Mouse (Mus musculus) embryonic facial prominence, embryonic 13.5 days (tissue): ENCODE measurements around the gene 4930550C14Rik. TPM values are rescaled to one million over a fixed set of nuclear protein-coding genes. Genes with fewer than 3 reads are reported as not detected.

Experiments used
- ATAC-seq: fragments of 200-750 bp; cut with Nextera tagmentation; 2 replicates; pipeline ENCODE4 v1.8.0; 2017; ENCODE audit warnings: low read depth; ENCODE audit not compliant: insufficient number of reproducible peaks, insufficient read depth, low FRiP score, low TSS enrichment
- H3K27ac ChIP-seq: fragments of 300-500 bp; sonication (generic); 2 replicates; pipeline ENCODE4 v1.5.1; 2015; ENCODE audit warnings: moderate library complexity, mild to moderate bottlenecking, inconsistent platforms
- H3K27me3 ChIP-seq: fragments of 300-500 bp; sonication (generic); 2 replicates; pipeline ENCODE4 v1.6.1; 2015; ENCODE audit warnings: mild to moderate bottlenecking, inconsistent platforms
- H3K36me3 ChIP-seq: fragments of 300-500 bp; sonication (generic); 2 replicates; pipeline ENCODE4 v1.6.1; 2015; ENCODE audit warnings: mild to moderate bottlenecking, inconsistent platforms
- H3K4me1 ChIP-seq: fragments of 300-500 bp; sonication (generic); 2 replicates; pipeline ENCODE4 v1.6.1; 2015; ENCODE audit warnings: inconsistent platforms
- H3K4me2 ChIP-seq: fragments of 300-500 bp; sonication (generic); 2 replicates; pipeline ENCODE4 v1.6.1; 2015; ENCODE audit warnings: moderate library complexity, mild to moderate bottlenecking, inconsistent platforms
- H3K4me3 ChIP-seq: fragments of 300-500 bp; sonication (generic); 2 replicates; pipeline ENCODE4 v1.5.1; 2015; ENCODE audit warnings: mild to moderate bottlenecking, inconsistent platforms
- H3K9ac ChIP-seq: fragments of 300-500 bp; sonication (generic); 2 replicates; pipeline ENCODE4 v1.6.1; 2015; ENCODE audit warnings: mild to moderate bottlenecking, inconsistent platforms
- H3K9me3 ChIP-seq: fragments of 300-500 bp; sonication (generic); 2 replicates; pipeline ENCODE4 v1.6.1; 2016; ENCODE audit warnings: inconsistent platforms
- WGBS: fragments of 180-500 bp; shearing (Covaris S2); methylation state at CpG from one replicate; pipeline ENCODE4 v1.1.7; 2015; ENCODE audit warnings: mixed read lengths; 5-methylcytosine and 5-hydroxymethylcytosine counted together
- polyA plus RNA-seq: library from polyadenylated mRNA; unstranded; fragments of >200 nt; fragmentation: Nextera tagmentation; extraction: Ambion mirVana; gene quantifications from 2 replicates; pipeline ENCODE4 v1.2.1, GENCODE M21; 2015

Gene 4930550C14Rik
- 1.1 and 2.0 TPM in 2 replicates for polyA plus RNA-seq

DNA sequence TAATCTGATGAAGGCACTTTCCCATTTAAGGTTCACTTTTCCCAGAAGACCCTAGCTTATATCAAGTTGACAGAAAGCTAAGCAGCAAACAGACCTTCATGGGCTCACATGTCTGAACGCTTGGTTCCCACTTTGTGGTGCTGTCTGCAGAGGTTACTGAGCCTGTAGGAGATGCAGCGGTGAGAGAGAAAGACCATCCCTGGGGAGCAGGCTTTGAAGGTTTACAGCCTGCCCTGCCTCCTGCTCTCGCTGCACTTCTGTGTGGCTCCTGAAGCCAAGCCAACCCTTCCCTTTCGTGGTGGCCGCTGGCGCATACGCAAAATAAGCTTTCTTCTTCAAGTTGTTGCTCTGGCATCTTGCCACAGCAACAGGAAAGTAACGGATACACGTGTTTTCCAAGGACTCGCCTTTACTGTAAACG lies at the start of gene 4930550C14Rik:
4930550C14Rik (plus strand) TSS at position 35 of the 421 bp plus-strand sequence.
- H3K4me3 ChIP-seq = peak within 1 kb of the TSS; percentile 14
- peaks cover 5% of the 10 kb centered on the region; the same call in 1 of the 2 replicates for H3K36me3 ChIP-seq
- 25% methylated on average over 11 of the region's 11 CpGs for WGBS
- no peaks in the 10 kb centered on the region for H3K9me3 ChIP-seq
- H3K9ac ChIP-seq = peak within 1 kb of the TSS; percentile 44
- H3K4me2 ChIP-seq = peak within 1 kb of the TSS; percentile 50
- peaks cover 22% of the 10 kb centered on the region for H3K4me1 ChIP-seq
- no peaks in the 10 kb centered on the region for H3K27me3 ChIP-seq
- ATAC-seq = no peak
- H3K27ac ChIP-seq = peak within 1 kb of the TSS; percentile 64

DNA sequence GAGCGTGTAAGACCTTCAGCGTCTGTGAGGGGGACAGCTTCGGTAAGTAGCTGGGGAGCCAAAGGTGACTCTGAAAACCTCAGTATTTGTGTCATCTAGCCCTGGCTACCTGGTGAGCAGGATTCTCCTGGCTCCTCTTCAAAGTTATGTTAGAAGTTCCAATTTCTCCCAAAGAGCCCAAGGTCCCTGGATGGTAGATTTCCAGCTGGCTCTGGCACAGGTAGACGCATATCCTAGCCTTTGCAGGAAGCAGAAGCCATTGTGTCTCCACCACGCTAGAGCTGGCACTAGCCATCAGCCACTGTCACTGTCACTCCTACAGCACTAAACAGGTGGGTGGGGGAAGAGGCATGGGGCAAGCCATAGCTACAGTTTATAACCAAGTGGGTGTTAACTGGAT lies 49.0 kb upstream of the 4930550C14Rik start:
- no peaks in the 10 kb centered on the region for H3K4me1 ChIP-seq
- H3K9ac ChIP-seq = no peak overlapping the region
- H3K36me3 ChIP-seq = no peaks in the 10 kb centered on the region
- no peak for ATAC-seq
- H3K9me3 ChIP-seq = no peaks in the 10 kb centered on the region
- no peak overlapping the region for H3K4me2 ChIP-seq
- H3K4me3 ChIP-seq = no peak overlapping the region
- WGBS = 85% methylated on average over 5 of the region's 5 CpGs
- no peak overlapping the region for H3K27ac ChIP-seq
- H3K27me3 ChIP-seq = no peaks in the 10 kb centered on the region

DNA sequence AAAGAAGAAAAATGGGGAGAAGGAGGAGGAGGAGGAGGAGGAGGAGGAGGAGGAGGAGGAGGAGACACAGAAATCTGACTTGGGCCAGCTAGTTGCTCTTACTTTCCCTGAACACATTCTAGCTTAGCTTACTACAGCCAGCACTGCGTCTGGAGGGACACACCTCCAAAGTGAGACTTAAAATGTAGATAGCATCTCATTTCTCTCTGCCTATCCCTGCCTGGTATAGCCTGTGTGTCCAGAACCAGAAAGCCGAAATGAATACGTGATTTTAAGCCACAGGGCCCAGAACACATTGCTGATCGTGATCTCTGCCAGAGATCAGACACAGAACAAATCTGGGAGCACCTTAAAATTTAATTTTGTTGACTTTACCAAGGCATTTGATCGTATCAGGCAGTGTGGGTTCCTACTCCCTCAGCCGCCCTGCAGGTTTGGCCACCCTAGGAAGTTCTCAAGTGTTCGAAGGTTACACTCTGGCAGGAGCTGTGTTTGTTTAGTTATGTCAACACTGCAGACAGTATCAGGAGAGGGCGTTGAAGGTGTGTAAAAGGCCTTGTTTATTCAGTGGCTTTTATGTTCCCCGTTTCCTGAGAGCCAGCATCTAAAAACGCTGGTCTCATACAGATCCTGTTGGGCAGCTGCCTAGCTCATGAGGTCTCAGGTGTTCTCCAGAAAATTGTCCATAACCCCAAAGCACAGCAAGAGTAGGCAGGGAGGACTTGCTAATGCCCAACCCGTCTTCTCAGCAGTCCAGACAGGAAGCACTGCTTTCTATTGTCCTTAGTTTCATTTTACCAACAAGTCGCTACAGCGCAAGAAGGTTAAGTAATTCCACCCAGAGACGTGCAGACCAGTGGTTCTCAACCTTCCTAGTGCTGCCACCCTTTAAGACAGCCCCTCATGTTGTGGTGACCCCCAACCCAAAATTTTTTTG lies 45.6 kb upstream of the 4930550C14Rik start:
- ATAC-seq = no peak; the same call in 1 of the 2 replicates
- H3K27me3 ChIP-seq = no peaks in the 10 kb centered on the region
- H3K9ac ChIP-seq = no peak overlapping the region
- H3K4me1 ChIP-seq = no peaks in the 10 kb centered on the region
- H3K9me3 ChIP-seq = no peaks in the 10 kb centered on the region
- no peak overlapping the region for H3K4me3 ChIP-seq
- peak overlapping the region; percentile 56; the same call in 1 of the 2 replicates for H3K27ac ChIP-seq
- no peaks in the 10 kb centered on the region for H3K36me3 ChIP-seq
- no peak overlapping the region for H3K4me2 ChIP-seq
- 56% methylated on average over 14 of the region's 14 CpGs for WGBS

DNA sequence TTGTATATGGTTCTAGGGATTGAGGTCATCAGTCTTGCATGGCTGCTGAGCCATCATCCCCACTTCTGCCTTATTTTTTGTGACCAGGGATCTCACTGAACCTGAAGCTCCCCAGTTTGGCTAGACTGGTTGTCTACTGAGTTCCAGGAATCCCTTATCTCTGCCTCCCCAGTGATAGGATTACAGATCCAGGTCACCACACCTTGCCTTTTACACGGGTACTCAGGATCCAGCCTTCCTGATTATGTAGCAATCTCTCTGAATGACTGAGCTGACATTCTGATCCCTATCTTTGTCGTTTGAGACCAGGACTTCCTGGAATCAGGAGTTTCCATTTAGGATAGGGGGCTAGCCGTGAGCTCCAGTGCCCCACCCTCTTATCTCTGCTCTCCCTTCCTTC lies 30.8 kb upstream of the 4930550C14Rik start:
- H3K4me1 ChIP-seq = no peaks in the 10 kb centered on the region
- H3K9me3 ChIP-seq = no peaks in the 10 kb centered on the region
- H3K36me3 ChIP-seq = no peaks in the 10 kb centered on the region
- no peak for ATAC-seq
- no peaks in the 10 kb centered on the region for H3K27me3 ChIP-seq
- H3K9ac ChIP-seq = no peak overlapping the region
- no peak overlapping the region for H3K4me2 ChIP-seq
- WGBS = 56% methylated on average over 3 of the region's 3 CpGs
- H3K4me3 ChIP-seq = no peak overlapping the region
- H3K27ac ChIP-seq = no peak overlapping the region

DNA sequence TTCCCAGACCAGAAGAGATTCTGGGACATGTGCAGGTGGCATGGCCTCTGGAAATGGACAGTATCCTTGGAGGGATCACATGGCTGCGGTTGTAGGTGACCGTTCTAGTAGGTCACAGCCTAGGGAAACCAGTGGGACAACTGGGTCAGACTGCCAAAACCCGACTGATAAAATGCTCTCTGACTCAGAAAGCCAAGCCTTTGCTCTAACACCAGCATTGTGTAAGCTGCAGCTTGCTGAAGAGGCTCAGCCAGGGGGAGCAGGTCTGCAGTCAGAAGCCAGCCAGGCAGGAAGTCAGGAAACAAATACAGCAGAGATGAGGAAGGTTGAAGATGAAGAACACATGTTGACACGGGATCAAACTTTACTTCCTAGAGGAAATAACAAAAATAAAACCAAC lies 26.2 kb upstream of the 4930550C14Rik start:
- H3K9ac ChIP-seq = no peak overlapping the region

DNA sequence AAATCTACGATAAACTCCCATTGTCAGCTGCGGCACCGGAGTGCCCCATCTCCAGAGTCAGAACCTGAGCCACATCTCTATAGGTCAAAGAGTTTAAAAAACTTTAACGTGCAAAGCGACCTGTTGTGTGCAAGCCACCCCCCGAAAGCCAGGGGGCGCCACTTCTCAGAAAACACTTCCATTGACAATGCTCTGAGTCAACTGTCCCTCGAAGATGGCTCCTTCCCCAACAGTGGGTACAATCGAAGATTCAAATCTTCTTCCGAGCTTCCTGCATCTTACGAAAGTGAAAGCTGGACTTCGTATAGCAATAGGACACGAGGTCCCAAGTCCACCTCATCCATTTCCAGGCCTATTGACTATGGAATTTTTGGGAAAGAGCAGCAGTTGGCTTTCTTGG lies 25.3 kb upstream of the 4930550C14Rik start:
- Histone ChIP-seq H3K4me1 (no peaks in the 10 kb centered on the region), H3K4me3 (no peak overlapping the region), H3K4me2 (no peak overlapping the region), H3K9me3 (no peaks in the 10 kb centered on the region), H3K27me3 (no peaks in the 10 kb centered on the region), H3K9ac (no peak overlapping the region), H3K27ac (no peak overlapping the region), H3K36me3 (no peaks in the 10 kb centered on the region)
- 84% methylated on average over 13 of the region's 13 CpGs for WGBS
- no peak for ATAC-seq

More for the DNA sequence above, 26.2 kb upstream of the 4930550C14Rik start:
- ATAC-seq = no peak
- Histone ChIP-seq H3K4me1 (no peaks in the 10 kb centered on the region), H3K36me3 (no peaks in the 10 kb centered on the region), H3K4me2 (no peak overlapping the region), H3K27me3 (no peaks in the 10 kb centered on the region), H3K9me3 (no peaks in the 10 kb centered on the region), H3K27ac (no peak overlapping the region), H3K4me3 (no peak overlapping the region)
- 70% methylated on average over 4 of the region's 4 CpGs for WGBS

DNA sequence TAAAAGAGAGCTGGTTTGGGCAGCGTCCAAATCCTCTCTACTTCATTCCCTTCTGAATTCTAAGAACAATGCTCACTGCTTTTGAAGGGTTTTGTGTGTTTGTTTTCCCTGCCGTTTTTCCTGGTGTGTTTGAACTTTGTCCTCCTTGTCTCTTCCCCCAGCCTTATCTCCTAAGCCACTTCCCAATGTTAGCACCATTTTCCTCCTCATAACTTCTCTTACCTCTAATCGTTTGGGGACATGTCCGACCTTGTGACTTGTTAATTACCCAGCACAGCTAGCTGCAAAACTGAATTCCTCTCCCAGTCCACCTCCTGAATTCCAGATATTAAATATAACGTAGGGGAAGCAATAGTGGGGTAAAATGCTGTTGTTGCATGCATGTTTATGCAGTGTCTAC lies 24.5 kb upstream of the 4930550C14Rik start:
- no peak overlapping the region for H3K9ac ChIP-seq
- no peak overlapping the region for H3K27ac ChIP-seq
- H3K4me2 ChIP-seq = no peak overlapping the region
- H3K4me1 ChIP-seq = no peaks in the 10 kb centered on the region
- no peaks in the 10 kb centered on the region for H3K36me3 ChIP-seq
- no peak overlapping the region for H3K4me3 ChIP-seq
- no peak for ATAC-seq
- no peaks in the 10 kb centered on the region for H3K27me3 ChIP-seq
- WGBS = 57% methylated on average over 5 of the region's 5 CpGs
- H3K9me3 ChIP-seq = no peaks in the 10 kb centered on the region

DNA sequence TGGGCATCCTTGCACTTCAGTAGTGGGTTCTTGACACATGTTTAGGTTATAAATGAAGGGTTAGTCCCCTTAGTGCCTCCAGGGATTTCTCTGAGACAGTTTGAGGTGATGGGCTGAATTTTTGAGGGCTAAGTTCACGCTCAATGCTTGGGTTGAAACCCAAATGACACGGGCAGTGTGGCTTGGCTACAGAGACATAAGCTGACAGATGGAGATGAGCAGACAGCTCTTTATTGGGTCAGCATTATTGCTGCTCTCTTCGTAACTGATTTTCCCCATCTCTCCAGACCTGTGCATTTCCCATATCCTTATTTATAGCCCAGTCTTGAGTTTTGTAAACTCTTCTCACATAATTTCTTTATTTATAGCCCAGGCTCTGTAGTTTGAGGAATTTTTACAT lies 24.0 kb upstream of the 4930550C14Rik start:
- no peaks in the 10 kb centered on the region for H3K4me1 ChIP-seq
- no peak overlapping the region for H3K4me2 ChIP-seq
- no peaks in the 10 kb centered on the region for H3K9me3 ChIP-seq
- H3K27ac ChIP-seq = no peak overlapping the region
- H3K36me3 ChIP-seq = no peaks in the 10 kb centered on the region
- ATAC-seq = no peak
- no peak overlapping the region for H3K4me3 ChIP-seq
- H3K27me3 ChIP-seq = no peaks in the 10 kb centered on the region
- no peak overlapping the region for H3K9ac ChIP-seq
- 88% methylated on average over 3 of the region's 3 CpGs for WGBS

DNA sequence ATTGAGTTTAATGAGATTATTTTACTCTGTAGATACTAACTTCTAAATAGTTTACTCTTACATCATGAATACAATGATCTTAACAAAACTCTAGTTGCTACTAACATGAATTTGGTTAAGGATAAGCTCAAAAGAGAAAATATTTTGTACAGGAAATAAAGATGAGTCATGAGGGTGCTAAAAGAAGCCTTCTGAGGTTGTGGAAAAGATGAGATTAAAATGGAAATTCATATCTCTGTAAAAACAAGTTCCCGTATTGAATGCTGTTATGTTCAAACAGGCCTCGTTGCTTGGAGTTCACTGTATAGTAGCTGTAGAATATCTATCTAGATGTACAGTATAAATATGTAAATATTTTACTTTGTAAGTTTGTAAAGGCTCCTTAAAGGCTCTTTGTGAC lies 21.5 kb upstream of the 4930550C14Rik start:
- Histone ChIP-seq H3K27ac (no peak overlapping the region), H3K9me3 (no peaks in the 10 kb centered on the region), H3K9ac (no peak overlapping the region), H3K4me1 (peaks cover 8% of the 10 kb centered on the region), H3K4me2 (no peak overlapping the region), H3K4me3 (no peak overlapping the region), H3K27me3 (no peaks in the 10 kb centered on the region), H3K36me3 (no peaks in the 10 kb centered on the region)
- 70% methylated on average over 2 of the region's 2 CpGs for WGBS
- ATAC-seq = no peak

DNA sequence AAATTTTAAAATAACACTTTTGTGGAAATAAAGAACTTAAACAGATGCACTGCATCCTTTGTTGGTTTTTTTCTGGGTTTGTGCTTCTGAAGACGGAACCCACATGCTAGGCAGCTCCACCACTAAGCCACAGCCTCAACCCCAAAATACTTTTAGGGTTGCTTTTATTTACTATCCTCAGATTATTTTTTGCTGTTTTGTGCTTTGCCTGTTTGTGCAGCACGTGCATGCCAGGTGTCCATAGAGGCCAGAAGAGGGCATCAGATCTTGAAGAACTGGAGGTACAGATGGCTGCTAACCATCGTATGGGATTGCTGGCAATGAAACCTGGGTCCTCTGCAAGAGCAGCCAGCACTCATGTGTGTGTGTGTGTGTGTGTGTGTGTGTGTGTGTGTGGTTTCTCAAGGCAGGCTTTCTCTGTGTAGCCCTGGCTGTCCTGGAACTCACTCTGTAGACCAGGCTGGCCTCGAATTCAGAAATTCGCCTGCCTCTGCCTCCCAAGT lies 21.0 kb upstream of the 4930550C14Rik start:
- no peaks in the 10 kb centered on the region for H3K27me3 ChIP-seq
- ATAC-seq = no peak
- H3K4me2 ChIP-seq = no peak overlapping the region
- H3K9ac ChIP-seq = no peak overlapping the region
- no peaks in the 10 kb centered on the region for H3K36me3 ChIP-seq
- H3K9me3 ChIP-seq = no peaks in the 10 kb centered on the region
- H3K4me3 ChIP-seq = no peak overlapping the region
- H3K4me1 ChIP-seq = peaks cover 9% of the 10 kb centered on the region
- H3K27ac ChIP-seq = no peak overlapping the region
- 74% methylated on average over 5 of the region's 5 CpGs for WGBS

DNA sequence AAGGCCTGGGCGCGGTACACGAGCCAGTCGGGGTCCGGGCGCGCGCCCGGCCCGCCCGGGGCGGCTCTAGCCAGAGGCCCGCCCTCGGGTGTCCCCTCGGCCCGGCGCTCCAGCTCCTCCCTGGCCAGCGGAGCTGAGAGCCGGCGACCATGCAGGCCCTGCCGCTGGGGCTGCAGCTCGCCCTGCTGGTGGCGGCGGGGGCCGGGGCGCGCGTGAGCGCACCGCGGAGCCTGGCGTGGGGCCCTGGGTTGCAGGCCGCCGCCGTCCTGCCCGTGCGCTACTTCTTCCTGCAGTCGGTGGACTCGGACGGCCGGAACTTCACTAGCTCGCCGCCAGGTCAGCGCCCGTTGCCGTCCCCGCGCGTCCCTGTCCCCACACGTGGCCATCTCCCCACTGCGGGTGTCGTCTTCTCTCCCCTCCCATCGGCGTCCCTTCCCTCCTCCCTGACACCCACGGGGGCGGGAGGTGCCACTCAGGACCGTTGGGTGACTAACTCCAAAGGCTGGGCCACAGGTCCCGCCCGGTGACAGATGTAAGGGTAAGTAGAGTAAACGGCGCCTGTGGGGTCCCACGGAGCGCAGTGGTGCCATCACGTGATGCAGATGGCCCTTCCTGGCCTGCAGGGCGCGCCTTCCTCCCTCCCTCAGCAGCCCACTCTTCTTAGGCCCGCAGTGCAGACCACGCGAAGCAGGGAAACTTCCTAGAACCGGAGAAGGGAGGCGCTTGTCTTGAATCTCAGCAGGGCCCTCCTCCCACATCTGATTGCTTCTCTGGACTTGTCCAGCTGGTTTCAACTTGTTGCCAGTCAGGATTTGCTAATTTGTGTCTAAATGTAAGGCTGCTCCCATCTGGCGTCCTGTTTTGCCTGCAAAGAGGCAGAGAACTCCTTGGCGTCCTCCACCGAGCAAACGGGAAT lies 17.9 kb upstream of the 4930550C14Rik start, which contains the start of gene Kdelc2:
Kdelc2 (plus strand) TSS at position 75 of the 916 bp plus-strand sequence.
- Histone ChIP-seq H3K4me1 (peaks cover 9% of the 10 kb centered on the region), H3K4me3 (peak within 1 kb of the TSS; percentile 72), H3K4me2 (peak within 1 kb of the TSS; percentile 79), H3K9ac (peak within 1 kb of the TSS; percentile 96), H3K9me3 (no peaks in the 10 kb centered on the region), H3K27ac (peak within 1 kb of the TSS; percentile 99), H3K27me3 (no peaks in the 10 kb centered on the region), H3K36me3 (peaks cover 9% of the 10 kb centered on the region; the same call in 1 of the 2 replicates)
- peak; percentile 96 for ATAC-seq
- 0% methylated on average over 69 of the region's 75 CpGs for WGBS
